Mouse (Mus musculus): ENCODE measurements around the gene Mtpn.

Gene Mtpn

DNA sequence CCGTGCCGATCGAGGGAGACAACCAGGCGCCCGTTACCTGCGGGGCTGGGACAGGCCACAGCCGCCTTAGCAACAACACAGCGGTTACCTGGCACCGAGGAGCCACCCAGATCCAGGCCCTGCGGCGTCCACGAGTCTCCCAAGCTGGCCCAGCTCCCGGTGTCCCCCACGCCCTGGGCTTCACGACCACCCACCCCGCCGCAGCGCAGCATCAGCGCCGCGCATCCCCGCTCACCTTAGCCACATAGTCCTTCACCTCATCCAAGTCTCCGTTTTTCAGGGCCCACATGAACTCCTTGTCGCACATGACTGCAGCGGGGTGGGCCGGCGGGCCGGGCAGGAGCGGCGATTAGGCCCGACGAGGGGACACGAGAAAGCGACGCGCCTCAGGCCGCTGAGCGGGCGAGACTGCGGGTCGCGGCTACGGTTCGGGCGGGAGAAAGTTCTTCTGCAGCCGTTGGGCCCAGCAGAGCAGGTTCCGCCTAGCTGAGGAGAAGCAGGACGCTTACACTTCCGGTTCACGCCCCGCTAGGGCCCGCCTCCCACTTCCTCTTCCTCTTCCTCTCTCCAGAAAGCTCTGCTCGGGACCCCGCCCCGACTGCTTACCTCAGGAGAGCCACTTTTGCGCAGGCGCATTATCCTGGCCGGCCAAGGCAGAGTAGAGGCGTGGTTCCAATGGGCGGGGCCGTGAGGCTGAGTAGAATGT lies at the start of gene Mtpn:
Gene Mtpn, minus strand, starts transcription at position 585 of the 706 bp plus-strand sequence.
- peak; percentile 98 for DNase-seq (ENCODE audit: low read depth, low spot score)

DNA sequence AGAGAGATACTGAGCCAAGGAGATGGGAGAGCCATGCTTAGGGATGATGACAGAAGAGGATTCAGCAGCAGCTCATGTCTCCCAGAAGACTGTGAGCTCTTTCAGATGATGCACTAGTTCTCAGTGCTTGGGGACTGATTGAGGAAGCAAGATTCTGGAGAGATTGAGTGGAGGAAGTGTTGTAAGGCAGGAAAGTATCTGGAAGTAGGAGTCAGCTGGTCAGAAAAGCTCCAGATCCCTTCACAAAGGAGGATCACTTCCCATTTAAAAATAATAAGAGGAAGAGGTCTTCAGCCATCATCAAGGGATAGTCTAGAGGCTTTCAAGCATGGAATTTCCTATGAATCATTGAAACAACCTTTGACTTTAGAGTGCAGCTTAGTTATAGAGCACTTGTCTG lies 29.0 kb upstream of the Mtpn start:
- no peak for DNase-seq (ENCODE audit: low read depth, low spot score)

DNA sequence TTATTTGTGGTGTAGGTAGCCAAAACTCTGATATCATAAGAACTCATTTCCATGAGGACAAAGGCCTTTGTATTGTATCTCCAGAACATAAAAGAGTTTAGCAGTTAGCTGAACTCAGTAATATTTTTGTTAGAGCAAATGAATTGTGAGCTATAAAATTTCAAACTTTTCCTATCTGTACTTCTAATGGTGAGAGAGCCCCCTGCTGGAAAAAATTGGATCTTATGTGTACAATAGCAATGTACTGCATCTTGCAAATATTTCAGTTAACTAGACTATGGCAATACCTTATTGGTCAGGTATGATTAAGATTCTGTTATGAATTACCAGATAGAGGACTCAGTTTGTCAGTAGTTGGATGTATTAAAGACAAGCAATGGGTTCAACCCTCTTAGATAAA lies 28.1 kb upstream of the Mtpn start:
- DNase-seq (ENCODE audit: low read depth, low spot score), result peak; percentile 32

DNA sequence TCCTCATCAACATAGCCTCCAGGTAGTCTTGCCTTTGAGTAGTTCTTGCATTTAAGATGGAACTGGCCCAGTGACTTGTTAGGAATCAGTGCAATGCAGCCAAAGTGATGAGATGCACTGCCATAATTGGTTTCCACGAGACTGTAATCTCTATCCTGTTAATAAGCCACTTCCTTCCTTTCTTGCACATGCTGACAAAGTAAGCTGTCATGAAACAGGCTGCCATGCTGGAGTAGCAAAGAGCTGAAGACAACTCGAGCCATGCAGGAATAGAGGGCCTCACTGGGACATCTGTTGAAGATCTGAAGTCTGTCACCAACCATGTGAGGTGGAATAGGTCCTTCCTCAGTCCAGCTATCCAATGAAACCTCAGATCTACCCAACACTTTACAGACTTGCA lies 20.3 kb upstream of the Mtpn start:
- DNase-seq (ENCODE audit: low read depth, low spot score), result no peak

DNA sequence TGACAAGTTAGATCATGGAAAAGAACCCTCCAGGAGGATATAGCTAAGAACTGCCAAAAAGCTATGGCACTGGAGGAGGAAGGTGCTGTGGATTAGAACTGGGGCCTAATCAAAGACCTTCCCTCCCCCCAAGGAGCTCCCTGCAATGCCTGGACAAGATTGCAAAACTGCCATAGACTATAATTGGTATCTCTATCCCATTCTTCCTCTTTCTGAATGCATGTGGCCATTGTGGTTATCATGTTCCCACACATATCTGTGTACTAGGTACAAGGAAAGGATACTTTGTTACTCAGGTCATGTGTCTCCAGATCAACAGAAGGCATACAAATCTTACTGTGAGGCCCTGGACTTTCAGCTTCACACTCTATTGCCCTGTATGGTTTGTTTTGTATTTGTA lies 4.7 kb upstream of the Mtpn start:
- DNase-seq (ENCODE audit: low read depth, low spot score), result no peak

DNA sequence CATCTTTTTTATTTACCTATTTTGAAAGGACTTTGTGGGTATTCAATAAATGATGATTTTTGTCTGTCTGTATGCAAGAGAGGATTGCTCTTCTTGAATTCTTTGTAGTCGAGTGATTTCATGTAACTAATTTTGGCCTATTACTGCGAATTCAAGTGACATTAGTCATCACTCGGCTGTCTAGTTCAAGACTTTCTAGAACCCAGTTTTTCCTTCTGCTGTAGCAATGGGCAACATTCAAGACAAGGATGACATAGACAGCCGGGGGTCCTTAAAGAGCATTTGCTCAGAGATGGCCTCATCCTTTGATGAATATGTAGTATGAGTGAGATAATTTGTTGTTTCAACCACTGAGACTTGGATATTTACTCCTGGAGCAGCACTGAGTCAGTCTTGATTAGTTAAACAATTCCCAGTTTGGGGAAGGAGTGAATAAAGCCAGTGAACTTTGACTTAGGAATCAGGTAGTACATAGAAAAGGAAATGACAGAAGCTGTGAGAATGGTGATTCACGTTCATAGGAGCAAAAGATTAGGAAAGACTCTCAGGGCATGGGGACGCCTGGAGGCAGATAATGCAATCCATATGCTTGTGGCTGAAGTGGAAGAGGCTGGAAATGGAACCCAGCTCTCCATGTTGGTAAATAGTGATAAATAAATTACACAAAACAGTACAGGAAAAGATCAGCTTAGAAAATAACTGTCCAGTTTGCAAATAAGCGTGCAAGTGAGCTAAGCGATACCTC lies 3.1 kb upstream of the Mtpn start:
- no peak for DNase-seq (ENCODE audit: low read depth, low spot score)

DNA sequence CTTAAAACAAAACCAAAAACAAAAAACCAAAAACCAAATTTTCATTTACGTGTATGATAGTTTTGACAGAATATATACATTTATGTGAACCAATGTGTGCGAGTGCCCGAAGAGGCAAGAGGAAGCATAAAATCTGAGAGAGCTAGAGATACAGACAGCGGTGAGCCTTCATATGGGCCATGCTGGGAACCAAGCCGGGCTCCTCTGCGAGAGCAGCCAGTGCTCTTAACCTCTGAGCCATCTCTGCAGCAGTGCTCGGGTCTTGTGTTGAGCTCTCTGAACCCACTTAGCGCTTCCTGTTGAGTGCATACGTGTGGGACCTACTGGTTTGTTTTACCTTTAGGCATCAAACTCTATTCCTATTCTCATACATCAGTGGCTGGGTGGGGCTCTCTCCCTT lies 689 bp upstream of the Mtpn start:
- no peak for DNase-seq (ENCODE audit: low read depth, low spot score)

DNA sequence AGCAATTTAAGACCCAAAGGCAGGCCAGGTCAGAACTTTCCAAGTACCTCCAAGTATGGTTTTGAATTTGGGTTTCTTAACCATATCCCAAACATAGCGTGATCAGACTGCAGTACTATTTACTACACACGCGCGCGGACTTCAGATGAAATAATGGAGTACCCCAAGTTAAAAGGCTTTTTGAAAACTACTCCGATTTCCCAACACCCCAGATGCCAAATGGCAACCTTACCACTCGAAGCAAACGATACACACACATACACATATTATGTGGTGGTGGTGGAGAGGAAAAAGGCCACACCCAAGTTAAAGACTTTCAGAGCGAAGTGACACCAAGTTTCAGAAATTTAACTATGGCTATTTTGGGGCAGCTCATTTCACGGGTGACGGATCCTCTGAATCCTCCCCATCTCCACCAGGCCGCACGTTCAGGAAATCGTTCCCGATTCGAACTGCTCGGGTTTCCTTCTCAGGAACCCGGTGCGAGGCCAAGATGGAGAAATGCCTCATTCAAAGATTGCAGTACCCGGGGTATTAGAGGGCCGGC lies 858 bp downstream of the Mtpn start:
- peak; percentile 7 for DNase-seq (ENCODE audit: low read depth, low spot score)

DNA sequence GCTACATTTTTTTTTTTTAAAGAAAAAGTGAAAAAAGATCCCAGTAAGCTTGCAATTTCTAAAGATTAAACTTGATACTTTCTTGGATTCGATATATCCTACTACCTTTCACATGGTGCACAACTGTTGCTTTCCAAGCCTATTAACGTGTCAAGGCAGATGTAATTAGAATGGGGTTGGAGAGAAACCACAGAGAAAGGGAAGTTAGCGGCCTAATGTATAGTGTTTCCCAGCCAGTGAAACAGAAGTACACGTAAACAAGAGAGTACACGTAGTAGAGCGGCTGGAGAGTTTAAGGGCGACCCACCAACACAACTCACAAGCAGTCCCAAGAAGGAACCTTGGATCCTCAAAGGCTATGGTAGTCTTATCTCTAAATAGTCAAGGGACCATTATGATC lies 3.7 kb downstream of the Mtpn start:
- no peak for DNase-seq (ENCODE audit: low read depth, low spot score)

DNA sequence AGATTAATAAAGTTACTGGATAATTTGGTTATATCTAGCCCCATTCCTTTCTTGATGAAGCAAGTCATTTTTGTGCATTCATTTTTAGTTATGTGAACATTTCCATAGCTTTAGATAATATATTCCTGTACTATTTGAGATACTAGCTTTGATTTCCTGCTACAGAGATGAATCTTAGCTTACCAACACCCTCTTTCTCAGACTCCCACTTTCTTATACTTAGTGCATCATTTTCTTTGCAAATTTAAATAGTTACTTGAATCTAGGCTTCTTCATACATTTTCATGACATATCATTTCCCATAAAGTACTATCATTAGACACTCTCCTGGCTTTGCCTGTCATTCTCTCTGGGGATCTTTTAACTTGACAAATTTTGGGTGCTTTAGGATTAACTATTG lies 26.3 kb downstream of the Mtpn start:
- no peak for DNase-seq (ENCODE audit: low read depth, low spot score)

DNA sequence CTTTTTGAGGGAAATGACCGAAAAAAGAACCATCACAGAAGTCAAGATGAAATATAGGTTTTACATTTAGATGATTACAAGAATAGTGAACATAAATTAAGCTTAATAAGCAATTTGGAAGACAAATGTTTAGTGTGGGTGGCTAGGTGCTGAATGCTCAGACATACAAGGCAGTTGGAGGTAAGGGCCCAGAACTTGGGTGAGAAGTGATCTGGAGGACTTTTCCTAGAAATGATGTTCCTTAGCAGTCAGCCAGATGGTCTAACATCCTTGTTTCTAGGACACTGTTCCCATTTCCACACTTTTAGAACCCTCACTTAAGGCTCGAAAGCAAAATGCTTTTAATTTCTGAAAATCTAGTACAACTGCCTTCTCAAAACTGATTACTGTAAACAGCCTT lies 34.9 kb downstream of the Mtpn start:
- DNase-seq (ENCODE audit: low read depth, low spot score), result no peak

DNA sequence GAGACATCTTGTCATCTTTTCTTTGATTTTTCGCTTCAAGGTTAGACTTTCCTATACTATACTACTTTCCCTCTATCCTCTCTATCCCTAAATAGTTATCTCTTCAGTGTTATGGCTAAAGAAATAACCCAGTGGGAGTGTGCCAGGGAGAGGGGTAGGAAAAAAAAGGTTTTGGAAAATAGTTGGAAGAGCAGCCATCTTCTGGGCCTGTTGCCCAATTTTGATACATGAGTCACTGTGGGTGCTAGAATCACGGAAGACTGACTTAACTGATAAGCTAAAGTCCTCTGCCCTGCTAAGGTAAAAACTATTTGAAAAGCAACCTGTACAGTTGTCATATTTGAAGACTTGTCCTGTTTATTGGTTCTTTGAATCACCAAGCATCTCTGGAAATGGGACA lies 36.8 kb downstream of the Mtpn start:
- DNase-seq (ENCODE audit: low read depth, low spot score), result no peak

DNA sequence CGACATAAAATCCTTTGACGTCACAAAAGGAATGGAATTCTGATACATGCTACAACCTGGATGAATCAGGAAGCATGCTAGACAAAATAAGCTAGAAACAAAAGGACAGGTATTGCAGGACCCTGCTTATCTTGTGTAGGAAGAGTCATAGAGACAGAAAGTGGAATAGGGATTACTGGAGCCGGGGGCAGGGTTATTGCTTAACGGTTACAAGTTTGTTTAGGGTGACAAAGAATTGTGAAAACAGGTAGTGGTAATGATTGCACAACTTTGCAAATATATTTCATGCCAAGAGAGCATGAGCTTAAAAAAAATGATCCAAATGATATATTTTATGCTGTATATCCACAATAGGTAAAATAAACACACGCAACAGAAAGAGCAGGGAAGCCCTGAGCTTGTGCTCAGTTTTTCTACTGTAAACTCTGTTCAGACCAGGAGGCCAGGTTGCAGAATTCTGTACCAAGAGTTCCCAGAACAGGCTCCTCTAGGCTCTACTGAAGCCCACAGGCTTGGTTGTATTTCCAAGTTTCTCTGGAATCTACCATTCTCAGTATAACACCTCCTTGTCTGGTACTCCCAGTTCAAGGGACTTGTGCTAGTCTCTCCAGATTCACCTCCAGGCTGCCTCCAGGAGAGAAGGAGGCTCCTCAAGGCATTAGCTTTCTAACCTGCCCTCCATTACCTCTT lies 39.6 kb downstream of the Mtpn start:
- no peak for DNase-seq (ENCODE audit: low read depth, low spot score)

DNA sequence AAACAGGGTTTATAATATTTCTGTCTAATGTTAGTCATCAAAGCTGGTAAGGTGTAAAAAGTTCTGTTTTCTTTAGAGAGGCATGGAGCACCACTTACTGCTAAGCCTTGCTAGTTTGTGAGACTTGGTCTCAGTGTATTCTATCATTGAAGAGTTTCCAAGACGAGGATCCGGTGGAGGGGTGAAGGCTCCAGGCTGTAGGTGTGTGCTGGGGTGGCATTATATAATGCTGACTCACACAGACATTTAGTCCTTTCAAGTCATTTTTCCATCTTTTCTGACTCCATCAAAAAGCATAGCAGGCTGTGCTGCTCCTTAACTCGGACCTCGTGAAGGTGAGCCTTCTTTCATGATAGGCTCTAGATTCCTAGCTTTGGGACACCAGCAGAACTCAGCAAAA lies 42.3 kb downstream of the Mtpn start:
- no peak for DNase-seq (ENCODE audit: low read depth, low spot score)

DNA sequence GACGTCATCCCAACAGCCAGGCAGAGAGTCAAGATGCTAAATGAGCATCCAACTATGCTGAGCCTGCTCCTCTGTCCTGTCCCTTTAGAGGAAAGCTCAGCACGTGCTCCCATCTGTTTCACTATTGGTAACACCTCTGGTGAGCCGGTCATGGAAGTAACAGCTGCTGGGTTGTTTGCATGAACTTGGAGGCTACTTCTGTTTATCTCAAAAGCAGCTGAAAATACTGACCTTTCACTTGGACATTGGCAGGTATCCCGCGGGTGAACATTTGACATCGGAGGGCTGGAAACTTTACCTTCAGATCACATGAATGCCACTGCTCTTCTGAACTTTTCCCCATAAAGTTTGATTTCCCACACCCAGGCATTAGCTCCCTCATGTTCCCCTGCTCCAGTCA lies 45.8 kb downstream of the Mtpn start:
- DNase-seq (ENCODE audit: low read depth, low spot score), result no peak

DNA sequence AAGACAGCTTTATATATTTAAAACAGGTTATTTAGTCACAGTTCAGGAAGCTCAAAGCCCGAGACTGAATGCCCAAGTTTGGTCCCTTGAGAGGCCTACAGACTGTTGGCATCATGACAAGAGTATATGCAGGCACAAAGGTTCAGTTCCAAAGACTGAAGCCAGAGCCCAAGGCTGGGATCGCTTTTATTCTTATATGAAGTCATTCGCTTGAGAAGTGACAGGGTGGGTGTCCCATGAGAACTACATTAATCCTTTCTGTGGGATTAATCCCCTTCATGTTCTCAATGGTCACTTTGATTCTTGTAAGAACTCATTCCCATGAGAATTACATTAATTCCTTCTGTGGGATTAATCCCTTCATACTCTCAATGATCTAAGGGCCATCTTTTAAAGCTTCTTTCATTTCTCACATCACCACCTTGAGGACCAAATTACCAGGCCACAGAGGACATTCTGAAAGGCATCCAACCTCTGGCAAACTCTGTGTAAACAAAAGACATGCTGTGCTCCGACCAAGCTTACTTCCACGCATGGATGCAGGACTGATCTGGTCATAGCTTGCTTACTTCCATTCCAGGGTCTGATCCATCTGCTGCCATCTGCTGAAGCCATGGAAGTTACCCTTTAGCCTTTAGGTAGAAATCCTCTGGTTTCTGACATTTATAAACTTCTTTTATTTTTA lies 59.9 kb downstream of the Mtpn start:
- no peak for DNase-seq (ENCODE audit: low read depth, low spot score)

DNA sequence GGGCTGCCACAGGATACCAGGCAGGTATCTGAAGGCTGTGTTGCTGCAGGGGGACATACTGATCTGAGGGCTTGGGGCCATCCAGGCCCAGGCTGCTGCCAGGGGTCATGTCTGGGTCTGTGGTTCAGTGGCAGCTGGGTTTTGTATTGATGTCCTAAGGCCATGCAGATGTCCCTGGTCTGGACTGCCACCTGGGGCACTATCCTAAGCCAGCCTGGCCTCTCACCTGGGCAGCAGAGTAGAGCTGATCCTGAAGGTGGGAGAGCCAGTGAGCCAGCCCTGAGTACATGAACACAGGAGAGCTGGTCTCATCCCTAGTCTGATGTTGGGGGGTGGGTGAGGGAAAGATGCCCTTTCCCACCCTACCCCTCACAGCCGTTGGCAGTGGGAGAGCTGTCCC lies 62.9 kb downstream of the Mtpn start:
- DNase-seq (ENCODE audit: low read depth, low spot score), result no peak

DNA sequence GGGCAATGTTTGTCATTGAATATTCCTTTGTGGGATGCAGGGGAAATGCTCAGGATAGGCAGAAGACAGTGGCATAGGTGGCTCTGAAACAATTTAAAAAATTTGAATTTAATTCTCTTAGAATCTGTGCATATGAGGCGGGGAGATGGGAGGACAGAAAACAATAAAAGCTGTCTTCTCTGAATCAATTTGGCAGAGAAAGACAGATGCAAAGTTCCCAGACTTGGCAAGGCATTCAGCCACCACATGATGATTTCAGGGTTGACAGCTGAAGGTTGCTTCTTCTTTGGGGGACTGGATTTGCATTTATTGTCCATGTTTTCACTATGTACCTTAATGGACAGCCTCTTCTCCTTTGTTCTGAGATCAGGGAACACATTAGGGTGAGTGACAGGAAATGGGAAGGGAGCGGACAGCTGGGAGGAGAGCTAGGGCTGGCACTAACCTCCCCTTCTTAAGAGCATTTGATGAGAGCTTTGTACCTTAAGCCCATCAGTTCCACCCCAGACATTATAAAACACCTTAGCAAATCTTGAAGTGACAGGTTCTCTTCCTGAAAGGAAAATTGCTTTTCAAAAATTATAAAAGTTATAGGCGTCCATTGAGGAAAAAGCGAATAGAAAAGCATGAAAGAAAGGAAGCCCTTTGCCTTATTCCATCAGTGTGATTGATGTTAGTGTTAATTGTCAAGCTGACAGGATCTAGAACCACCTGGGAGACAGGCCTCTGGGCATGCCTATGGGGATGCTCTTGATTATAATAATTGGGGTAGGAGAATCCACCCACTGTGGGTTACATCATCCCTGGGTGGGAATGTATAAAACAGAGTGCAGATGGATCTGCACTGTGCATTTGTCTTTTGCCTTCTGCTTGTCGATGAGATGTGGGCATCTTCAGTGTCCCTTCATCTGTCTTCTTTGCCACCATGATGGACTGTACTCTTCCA lies 76.0 kb downstream of the Mtpn start:
- DNase-seq (ENCODE audit: low read depth, low spot score), result no peak

DNA sequence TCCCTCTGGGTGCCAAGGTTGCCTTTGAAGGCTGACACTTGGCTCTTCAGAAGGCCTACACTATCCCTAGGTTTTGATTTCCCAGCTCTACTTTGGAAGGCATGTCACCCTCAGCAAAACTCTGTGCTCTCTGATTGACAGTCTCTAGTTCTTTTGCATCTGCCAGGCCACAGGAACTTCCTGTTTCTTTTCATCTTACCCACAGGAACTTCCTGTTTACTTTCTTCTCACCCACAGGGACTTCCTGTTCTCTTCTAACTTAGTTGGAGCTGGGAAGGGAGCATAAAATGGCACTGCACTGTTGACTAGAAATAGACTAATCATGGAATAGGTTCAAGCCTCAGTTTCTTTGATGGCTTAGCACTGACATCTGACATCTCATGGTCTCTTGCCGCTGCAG lies 77.2 kb downstream of the Mtpn start:
- no peak for DNase-seq (ENCODE audit: low read depth, low spot score)
